Mouse (Mus musculus): ENCODE measurements around the gene Hfe.

Hfe gene

GRCm38 (mm10) chr13:23710374-23711089 lies at the start of gene Hfe:
Hfe (minus strand) TSS chr13:23710854.
- peak; percentile 53 for DNase-seq

DNA sequence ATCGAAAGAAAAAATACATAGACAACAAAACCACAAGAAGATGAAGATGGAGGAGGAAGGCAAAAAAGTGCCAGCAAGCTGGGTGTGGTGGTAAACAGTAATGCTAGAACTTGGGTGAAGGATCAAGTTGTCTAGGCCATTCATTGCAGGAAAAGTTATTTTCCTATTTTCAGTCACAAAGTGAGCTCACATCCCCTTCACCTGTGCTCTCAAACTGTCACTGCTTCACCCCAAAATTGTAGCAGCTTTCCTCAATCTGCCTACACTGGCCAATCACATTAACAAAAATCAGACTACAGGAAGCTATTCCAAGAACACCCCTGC lies 49.2 kb upstream of the Hfe start:
- no peak for DNase-seq

- DNase-seq = no peak
Observed at GRCm38 (mm10) chr13:23759251-23759771, 48.7 kb upstream of the Hfe start.

- no peak for DNase-seq
Observed at GRCm38 (mm10) chr13:23757921-23758320, 47.3 kb upstream of the Hfe start.

GRCm38 (mm10) chr13:23757211-23757773 lies 46.6 kb upstream of the Hfe start:
- DNase-seq = no peak

GRCm38 (mm10) chr13:23756790-23757189 lies 46.1 kb upstream of the Hfe start, which contains the start of gene Hist1h4b:
Hist1h4b (plus strand) TSS chr13:23757013.
- DNase-seq = peak; percentile 94

DNA sequence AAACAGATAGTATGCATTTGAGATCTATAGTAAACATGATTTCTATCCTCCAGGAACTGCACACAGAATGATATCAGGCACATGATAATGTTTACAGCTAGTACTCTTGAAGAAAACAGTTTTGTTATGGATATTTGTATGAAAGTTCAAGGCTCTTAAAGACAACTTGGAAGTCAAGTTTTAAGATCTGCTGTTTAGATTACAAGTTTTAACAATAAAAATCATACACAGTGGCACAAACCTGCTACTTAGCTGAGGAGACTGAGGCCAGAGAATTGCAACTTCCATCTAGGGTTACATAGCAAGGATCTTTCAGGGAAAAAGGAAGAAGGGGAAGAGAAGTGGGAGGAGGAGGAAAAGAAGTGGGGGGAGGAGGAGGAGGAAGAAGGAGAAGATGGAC lies 44.3 kb upstream of the Hfe start:
- DNase-seq = no peak

DNA sequence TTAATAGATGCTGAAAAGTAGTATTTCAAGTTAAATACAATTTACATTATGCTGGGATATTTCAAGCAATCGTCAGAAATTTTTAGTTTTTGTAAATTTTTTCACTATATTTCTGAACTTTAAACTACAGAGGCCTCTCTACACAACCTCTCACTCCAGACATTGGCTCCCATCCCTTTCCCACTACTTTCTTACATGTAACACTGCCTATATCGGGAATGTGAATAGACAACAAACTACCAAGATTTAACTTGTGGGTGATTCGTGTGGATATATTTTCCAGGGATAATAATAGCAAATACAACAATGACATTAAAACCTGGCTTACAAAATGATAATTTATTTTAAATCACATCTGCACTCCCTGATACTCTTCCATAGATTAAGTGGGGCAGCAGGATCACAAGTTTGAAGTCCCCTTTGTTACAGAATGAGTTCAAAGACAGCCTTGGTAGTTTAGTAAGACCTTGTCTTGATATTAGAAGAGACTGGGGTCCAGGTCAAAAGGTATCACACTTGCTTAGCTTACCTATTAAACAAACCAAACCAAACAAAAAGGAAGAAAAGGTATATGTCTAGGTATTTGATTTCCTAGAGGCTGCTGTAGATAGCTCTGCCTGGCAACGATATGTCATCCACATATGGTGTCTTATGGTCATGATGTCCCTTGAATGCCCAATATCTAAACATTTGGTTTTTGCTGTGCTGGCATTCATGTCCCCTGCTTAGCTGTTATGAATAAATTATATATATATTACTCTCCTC lies 42.8 kb upstream of the Hfe start:
- DNase-seq = no peak

- DNase-seq = no peak
Observed at GRCm38 (mm10) chr13:23752742-23753172, 42.1 kb upstream of the Hfe start.

- peak; percentile 82 for DNase-seq
Observed at GRCm38 (mm10) chr13:23752067-23752741, 41.5 kb upstream of the Hfe start, which contains the start of gene Hist1h3b. Hist1h3b (plus strand) TSS chr13:23752267.

DNA sequence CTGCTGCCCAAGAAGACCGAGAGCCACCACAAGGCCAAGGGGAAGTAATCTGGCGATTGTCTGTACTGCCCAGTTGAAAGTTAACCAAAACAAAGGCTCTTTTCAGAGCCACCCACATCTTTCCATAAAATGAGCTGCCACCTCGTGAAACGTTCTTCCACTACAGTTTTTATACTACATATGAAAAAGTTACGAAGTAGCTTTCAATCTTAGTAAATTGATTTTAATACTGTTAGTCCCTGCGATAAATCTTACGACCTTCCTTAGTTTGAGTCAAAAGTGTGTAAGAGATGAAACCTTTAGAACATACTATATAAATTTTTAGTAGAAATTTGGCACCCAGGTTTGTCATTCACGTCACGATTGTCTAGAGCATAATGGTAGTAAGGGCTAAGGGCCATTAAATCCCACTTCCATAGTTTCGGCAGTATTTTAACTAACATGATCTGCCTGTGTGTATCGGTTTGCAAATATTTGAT lies 40.9 kb upstream of the Hfe start:
- no peak for DNase-seq

DNA sequence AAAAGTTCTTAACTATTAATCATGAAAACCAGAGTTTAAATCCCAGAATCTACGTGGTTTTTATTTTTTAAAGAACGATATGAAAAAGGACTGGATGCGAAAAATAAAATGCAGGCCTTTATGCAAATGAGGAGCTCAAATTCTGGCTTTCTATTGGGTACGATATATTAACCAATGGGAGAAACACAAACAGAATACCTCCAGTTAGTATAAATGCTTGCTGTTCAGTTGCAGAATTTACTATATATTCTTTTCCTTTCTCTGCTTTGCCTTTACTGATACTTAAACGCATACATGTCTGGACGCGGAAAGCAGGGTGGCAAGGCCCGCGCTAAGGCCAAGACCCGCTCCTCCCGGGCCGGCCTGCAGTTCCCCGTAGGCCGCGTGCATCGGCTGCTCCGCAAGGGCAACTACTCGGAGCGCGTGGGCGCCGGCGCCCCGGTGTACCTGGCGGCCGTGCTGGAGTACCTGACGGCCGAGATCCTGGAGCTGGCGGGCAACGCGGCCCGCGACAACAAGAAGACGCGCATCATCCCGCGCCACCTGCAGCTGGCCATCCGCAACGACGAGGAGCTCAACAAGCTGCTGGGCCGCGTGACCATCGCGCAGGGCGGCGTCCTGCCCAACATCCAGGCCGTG lies 40.3 kb upstream of the Hfe start, which contains the start of gene Hist1h2ab:
Gene Hist1h2ab, plus strand, starts transcription at position 288 of the 639 bp plus-strand sequence.
- peak; percentile 60 for DNase-seq

GRCm38 (mm10) chr13:23749563-23750121 lies 39.0 kb upstream of the Hfe start:
- no peak for DNase-seq

- DNase-seq = no peak
Observed at GRCm38 (mm10) chr13:23747892-23748288, 37.2 kb upstream of the Hfe start.

GRCm38 (mm10) chr13:23747081-23747891 lies 36.6 kb upstream of the Hfe start:
- no peak for DNase-seq

GRCm38 (mm10) chr13:23746201-23747080 lies 35.8 kb upstream of the Hfe start, which contains the start of gene Hist1h2bb:
Hist1h2bb (plus strand) TSS chr13:23746734.
- DNase-seq = peak; percentile 90

- peak; percentile 87 for DNase-seq
Observed at GRCm38 (mm10) chr13:23745381-23746161, 34.9 kb upstream of the Hfe start, which contains the start of gene Hist1h3c. Hist1h3c (minus strand) TSS chr13:23745602.

DNA sequence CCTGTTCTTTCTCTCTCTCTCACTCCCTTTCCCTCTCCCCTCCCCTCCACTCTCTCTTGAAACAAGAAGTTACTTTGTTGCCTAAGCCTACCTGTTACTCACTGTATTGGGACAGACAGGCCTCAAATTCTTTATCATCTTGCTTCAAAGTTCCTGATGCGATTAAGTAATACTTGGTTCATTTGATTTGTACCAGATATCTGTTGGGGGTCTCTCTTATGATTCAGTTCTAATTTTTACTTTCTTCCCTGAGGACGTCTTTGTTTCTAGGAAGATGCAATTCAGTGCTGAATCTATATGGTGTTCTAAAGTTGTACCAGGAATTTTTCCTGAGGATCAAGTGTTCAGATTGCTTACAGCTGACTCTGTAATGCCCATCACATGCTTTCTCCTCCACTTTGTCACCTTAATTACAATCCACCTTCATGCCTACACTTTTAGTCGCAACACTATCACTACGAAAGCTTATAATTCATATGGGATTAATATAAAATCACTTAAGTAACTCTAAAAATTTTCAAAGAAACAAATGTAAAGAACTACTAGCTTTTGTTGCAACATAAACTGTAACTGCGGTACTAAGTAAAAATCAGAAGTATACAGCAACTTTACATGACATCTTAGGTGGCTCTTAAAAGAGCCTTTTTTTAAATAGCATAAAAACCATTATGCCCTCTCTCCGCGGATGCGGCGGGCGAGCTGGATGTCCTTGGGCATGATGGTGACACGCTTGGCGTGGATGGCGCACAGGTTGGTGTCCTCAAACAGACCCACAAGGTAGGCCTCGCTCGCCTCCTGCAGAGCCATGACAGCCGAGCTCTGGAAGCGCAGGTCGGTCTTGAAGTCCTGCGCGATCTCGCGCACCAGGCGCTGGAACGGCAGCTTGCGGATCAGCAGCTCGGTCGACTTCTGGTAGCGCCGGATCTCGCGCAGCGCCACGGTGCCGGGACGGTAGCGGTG lies 34.0 kb upstream of the Hfe start:
- no peak for DNase-seq

Measured in kidney, adult 9 months (tissue).